Mouse (Mus musculus): ENCODE measurements around the gene Ccdc186. TPM values are rescaled to one million over a fixed set of nuclear protein-coding genes. Genes with fewer than 3 reads are reported as not detected.

Gene Ccdc186
- 15.6 and 19.2 TPM in 2 replicates for polyA plus RNA-seq (2015; fragmentation: Nextera tagmentation; extraction: Ambion mirVana)

DNA sequence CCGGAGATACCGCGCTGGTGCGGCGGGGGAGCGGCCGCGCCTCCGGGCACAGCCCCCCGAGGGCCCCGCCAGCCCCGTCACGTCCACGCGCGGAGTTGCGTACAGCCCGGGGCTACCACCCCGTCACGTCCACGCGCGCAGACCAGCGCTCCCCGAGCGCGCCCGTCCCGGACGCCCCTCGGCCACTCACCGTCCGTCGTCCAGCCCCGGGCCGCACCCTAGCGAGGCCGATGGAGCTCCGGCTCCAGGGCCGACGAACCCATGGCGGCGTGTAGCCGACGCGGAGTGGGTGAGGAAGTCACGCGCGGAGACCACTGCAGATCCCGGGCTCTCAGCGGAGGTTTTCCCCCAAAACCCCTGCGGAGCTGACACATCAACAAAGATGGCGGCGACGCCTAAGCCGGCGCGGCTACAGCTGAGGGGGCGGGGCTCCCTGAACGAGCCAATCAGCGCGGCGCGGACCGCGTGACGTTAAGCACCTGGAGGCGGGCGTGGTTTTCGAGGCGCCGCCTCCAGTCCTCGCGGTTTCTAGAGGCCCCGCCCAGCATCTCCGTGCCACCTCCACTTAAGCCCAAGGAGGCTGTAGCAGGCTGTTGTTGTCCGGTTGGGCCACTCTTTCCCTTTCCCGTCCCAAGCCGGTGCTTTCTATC lies at the start of gene Ccdc186:
Gene Ccdc186, minus strand, starts transcription at position 393 of the 650 bp plus-strand sequence.
- H3K9ac ChIP-seq = peak within 1 kb of the TSS; percentile 71
- peak within 1 kb of the TSS; percentile 78 for H3K4me3 ChIP-seq (replicated peaks)
- 0 out of 2 replicates have a peak, but pooled peaks cover 3% of the 10 kb centered on the region for H3K27me3 ChIP-seq (replicated peaks)
- ATAC-seq = peak; percentile 99
- peaks cover 23% of the 10 kb centered on the region for H3K4me1 ChIP-seq (replicated peaks)
- under 1% methylated on average over 79 of the region's 79 CpGs for WGBS
- H3K36me3 ChIP-seq = no peaks in the 10 kb centered on the region
- peak within 1 kb of the TSS; percentile 81 for H3K27ac ChIP-seq
- H3K4me2 ChIP-seq (replicated peaks) = peak within 1 kb of the TSS; percentile 74
- H3K9me3 ChIP-seq = no peaks in the 10 kb centered on the region

DNA sequence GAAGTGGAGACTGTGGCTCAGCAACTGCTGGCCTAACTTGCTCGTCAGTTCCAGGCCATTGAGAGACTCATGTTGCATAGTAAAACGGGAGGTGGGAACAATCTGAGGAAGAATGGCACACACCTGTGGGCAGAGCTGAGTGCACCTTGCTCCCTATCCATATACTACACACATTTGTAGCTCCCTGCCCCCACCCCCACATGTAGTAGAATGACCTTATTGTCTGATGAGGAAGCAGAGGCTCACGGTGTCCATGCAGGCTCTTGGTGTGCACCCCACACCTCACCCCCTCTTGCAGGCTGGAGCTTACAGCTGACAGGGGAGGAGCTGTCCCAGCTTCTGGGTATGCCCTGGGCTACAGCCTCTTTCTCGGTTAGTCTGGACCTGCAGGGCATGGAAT lies 45.7 kb upstream of the Ccdc186 start:
- no peaks in the 10 kb centered on the region for H3K9me3 ChIP-seq
- no peaks in the 10 kb centered on the region for H3K4me1 ChIP-seq (replicated peaks)
- H3K9ac ChIP-seq = no peak overlapping the region
- H3K27me3 ChIP-seq (replicated peaks) = peaks cover 5% of the 10 kb centered on the region
- peak; percentile 51 for ATAC-seq
- no peak overlapping the region for H3K4me2 ChIP-seq (replicated peaks)
- no peaks in the 10 kb centered on the region for H3K36me3 ChIP-seq
- H3K4me3 ChIP-seq (replicated peaks) = no peak overlapping the region
- WGBS = 63% methylated on average over 4 of the region's 4 CpGs
- no peak overlapping the region for H3K27ac ChIP-seq

DNA sequence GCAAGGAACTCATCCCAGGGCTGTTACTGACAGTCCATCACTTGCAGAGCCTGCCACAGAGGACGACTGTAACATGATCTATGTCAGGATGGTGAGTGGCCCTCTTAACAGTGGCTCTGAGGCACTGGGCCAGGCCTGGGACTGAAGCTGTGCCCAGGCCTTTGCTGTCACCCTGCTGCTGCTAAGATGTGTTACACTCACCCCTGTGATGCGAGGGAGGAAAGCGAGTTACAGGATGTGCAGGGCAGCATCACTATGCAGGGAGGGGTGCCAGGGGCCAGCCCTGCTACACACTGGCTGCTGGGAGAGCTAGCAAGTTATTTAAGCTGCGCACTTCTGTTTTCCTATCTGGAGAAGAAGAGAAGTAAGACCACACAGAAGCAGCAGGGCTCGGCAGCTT lies 34.5 kb upstream of the Ccdc186 start:
- H3K27ac ChIP-seq = no peak overlapping the region
- H3K9me3 ChIP-seq = no peaks in the 10 kb centered on the region
- H3K4me3 ChIP-seq (replicated peaks) = no peak overlapping the region
- no peak overlapping the region for H3K4me2 ChIP-seq (replicated peaks)
- no peak overlapping the region for H3K9ac ChIP-seq
- WGBS = 37% methylated on average over 5 of the region's 5 CpGs
- H3K4me1 ChIP-seq (replicated peaks) = no peaks in the 10 kb centered on the region
- H3K27me3 ChIP-seq (replicated peaks) = no peaks in the 10 kb centered on the region
- H3K36me3 ChIP-seq = no peaks in the 10 kb centered on the region
- no peak for ATAC-seq

DNA sequence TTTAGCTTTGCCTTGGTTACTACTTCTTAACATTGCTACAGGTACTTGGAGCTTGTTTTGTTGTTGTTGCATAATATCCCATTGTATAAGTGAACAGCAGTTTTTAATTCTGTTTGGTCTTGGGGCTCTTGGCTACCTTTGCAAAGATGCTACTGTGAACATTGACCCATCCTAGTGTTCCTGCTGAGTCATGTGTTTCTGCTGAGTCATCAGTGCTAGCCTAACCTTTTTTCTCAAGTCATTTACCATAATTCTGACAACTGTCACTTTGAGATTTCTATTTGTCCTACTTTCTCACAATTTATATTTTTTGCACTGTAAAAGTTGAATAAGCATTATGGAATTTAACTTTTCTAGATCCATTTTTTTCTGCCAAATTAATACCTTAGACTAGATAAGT lies 30.6 kb upstream of the Ccdc186 start:
- H3K9me3 ChIP-seq = no peaks in the 10 kb centered on the region
- H3K27me3 ChIP-seq (replicated peaks) = no peaks in the 10 kb centered on the region
- no peaks in the 10 kb centered on the region for H3K36me3 ChIP-seq
- no peak overlapping the region for H3K4me2 ChIP-seq (replicated peaks)
- no peak overlapping the region for H3K9ac ChIP-seq
- H3K27ac ChIP-seq = no peak overlapping the region
- H3K4me1 ChIP-seq (replicated peaks) = no peaks in the 10 kb centered on the region
- no peak for ATAC-seq
- no peak overlapping the region for H3K4me3 ChIP-seq (replicated peaks)

DNA sequence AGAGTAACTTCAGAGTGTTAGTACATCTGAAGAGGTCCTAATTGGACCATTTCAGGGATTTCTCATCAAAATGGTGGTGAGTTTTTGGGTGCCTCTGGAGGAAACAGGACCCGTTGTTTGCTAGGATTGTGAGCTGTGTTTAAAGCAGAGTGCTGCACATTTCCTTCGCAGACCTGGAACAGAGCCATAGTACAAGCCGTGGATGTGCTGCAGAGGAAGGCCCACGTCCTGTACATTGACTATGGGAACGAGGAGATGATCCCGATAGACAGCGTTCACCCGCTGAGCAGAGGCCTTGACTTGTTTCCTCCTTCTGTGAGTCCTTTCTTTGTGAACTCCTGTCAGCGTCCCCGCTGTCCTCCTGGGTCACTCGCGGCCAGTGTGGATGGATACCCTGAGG lies 21.0 kb upstream of the Ccdc186 start:
- H3K4me3 ChIP-seq (replicated peaks) = no peak overlapping the region
- H3K27me3 ChIP-seq (replicated peaks) = no peaks in the 10 kb centered on the region
- no peak overlapping the region for H3K9ac ChIP-seq
- H3K27ac ChIP-seq = no peak overlapping the region
- H3K4me1 ChIP-seq (replicated peaks) = no peaks in the 10 kb centered on the region
- H3K9me3 ChIP-seq = no peaks in the 10 kb centered on the region
- ATAC-seq = no peak
- H3K4me2 ChIP-seq (replicated peaks) = no peak overlapping the region
- H3K36me3 ChIP-seq = no peaks in the 10 kb centered on the region
- WGBS = 72% methylated on average over 12 of the region's 12 CpGs

DNA sequence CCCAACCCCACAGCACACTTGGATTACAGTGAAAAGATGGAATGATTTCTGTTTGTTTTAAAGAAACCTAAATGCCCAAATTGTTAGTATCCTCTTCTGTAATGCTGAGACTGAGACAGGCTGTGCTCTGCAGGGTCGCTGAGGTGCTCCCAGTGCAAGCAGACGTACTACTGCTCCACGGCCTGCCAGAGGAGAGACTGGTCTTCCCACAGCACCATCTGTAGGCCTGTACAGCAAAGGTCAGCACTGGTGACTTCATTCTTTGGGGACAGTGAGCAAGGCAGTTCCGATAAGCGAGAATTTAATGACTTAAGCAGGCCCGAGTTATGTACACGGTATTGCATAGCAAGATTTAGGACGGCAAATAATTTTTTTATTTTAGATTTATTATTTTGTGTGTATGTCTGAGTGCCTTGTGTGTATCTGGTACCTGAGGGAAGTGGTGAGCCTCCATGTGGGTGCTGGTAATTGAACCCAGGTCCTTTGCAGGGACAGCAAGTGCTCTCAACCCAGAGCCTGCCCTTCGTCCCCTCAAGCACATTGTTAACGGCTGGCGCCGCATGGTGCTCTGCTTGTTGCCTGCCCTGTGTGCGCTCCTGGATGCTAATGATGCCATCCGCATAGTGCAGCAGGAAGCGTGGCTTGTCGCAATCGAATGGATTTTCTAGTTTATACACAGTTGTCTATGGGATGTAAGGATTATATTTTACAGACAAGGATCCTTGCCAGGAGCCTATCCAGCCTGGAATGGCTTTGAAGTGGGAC lies 17.1 kb upstream of the Ccdc186 start:
- Histone ChIP-seq H3K9me3 (no peaks in the 10 kb centered on the region), H3K27me3 (replicated peaks) (no peaks in the 10 kb centered on the region), H3K4me3 (replicated peaks) (no peak overlapping the region), H3K27ac (no peak overlapping the region), H3K36me3 (no peaks in the 10 kb centered on the region), H3K9ac (no peak overlapping the region), H3K4me2 (replicated peaks) (no peak overlapping the region), H3K4me1 (replicated peaks) (no peaks in the 10 kb centered on the region)
- no peak for ATAC-seq
- WGBS = 64% methylated on average over 17 of the region's 17 CpGs

DNA sequence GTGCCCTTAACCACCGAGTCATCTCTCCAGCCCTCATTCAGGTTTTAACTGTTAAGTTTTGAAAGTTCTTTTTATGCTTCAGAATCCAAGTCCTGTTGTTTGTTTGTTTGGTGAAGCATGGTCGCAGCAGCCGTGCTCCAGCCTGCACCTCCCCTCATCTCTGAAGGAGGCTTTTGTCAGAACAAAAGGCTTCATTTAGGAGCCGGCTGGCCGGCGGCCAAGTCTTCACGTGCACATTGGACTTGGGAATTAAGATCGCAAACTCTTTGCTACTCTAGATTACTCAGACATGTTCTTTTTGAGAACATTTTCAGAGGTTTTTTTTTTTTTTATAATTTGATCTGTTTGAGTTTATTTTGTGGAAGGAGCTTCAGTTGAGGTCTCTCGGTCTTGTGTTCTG lies 13.3 kb upstream of the Ccdc186 start:
- H3K4me2 ChIP-seq (replicated peaks) = no peak overlapping the region
- no peak for ATAC-seq
- H3K9me3 ChIP-seq = no peaks in the 10 kb centered on the region
- no peak overlapping the region for H3K27ac ChIP-seq
- WGBS = 50% methylated on average over 9 of the region's 9 CpGs
- H3K36me3 ChIP-seq = no peaks in the 10 kb centered on the region
- no peak overlapping the region for H3K9ac ChIP-seq
- H3K27me3 ChIP-seq (replicated peaks) = no peaks in the 10 kb centered on the region
- H3K4me3 ChIP-seq (replicated peaks) = no peak overlapping the region
- H3K4me1 ChIP-seq (replicated peaks) = no peaks in the 10 kb centered on the region

DNA sequence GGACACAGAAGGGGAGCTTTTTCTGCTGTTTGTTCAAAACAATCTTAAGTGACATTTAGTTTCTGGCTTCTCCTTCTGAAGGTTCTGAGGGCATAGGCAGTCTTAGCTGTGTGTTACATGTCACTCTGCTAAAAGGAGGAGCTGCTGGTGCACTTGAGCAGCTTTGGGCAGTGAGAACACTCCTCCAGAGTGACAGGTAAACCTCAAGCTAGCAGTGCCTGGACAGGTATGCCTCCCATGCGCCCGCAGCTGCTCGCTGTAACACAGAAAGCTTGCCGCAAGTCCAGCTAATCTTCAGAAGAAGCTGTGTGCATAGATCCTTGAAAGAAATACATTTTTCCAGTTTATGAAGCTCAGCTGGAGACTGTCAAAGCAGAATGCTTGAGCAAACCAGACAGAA lies 8.2 kb upstream of the Ccdc186 start:
- no peak overlapping the region for H3K27ac ChIP-seq
- H3K9ac ChIP-seq = no peak overlapping the region
- H3K4me2 ChIP-seq (replicated peaks) = no peak overlapping the region
- no peaks in the 10 kb centered on the region for H3K36me3 ChIP-seq
- 80% methylated on average over 4 of the region's 4 CpGs for WGBS
- peaks cover 3% of the 10 kb centered on the region; the same call in 1 of the 2 replicates for H3K4me1 ChIP-seq (replicated peaks)
- H3K9me3 ChIP-seq = no peaks in the 10 kb centered on the region
- ATAC-seq = no peak
- 0 out of 2 replicates have a peak, but pooled peaks cover 3% of the 10 kb centered on the region for H3K27me3 ChIP-seq (replicated peaks)
- H3K4me3 ChIP-seq (replicated peaks) = no peak overlapping the region

DNA sequence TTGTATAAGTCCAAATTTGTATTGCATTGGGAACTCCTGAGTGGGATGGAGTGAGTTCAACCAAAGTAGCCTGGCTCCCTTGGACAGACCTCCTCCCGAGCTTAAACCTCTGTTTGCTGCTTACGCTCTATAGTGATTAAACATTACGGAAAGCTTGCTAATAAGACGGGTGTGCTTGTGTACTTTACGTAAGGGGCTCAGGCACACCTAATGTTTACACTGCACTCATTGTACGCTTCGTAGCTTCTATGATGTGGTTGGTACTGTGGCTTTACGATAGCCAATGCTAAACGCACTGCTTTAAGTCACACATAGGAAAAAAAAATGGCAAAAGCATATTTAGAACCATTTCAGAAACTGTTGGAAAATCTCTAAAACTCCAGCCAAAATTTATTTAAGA lies 7.3 kb upstream of the Ccdc186 start:
- WGBS = 61% methylated on average over 9 of the region's 9 CpGs
- ATAC-seq = no peak
- H3K36me3 ChIP-seq = no peaks in the 10 kb centered on the region

DNA sequence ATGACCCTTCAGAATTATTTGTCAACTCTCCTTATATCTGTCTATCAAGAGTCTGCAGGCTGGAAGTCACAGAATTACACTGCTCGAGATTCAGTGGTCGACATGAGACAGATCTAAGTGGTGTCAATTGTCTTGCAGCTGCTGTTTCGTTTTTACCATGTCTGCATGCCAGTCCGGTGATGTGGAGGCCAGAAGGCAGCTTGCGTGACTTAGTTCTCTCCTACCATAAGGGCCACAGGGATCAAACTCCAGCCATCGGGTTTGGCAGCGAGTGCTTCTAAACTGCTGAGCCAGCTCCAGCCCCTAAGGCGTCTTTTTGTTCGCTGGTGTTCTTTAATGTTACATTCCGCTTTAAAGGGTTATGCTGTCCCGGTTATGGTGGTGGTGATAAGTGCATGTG lies 6.3 kb upstream of the Ccdc186 start:
- WGBS = 82% methylated on average over 11 of the region's 11 CpGs
- ATAC-seq = no peak

More for the DNA sequence above, 7.3 kb upstream of the Ccdc186 start:
- Histone ChIP-seq H3K4me2 (replicated peaks) (no peak overlapping the region), H3K27ac (no peak overlapping the region), H3K9ac (no peak overlapping the region), H3K4me3 (replicated peaks) (no peak overlapping the region), H3K4me1 (replicated peaks) (peaks cover 3% of the 10 kb centered on the region; the same call in 1 of the 2 replicates), H3K27me3 (replicated peaks) (0 out of 2 replicates have a peak, but pooled peaks cover 3% of the 10 kb centered on the region), H3K9me3 (no peaks in the 10 kb centered on the region)

DNA sequence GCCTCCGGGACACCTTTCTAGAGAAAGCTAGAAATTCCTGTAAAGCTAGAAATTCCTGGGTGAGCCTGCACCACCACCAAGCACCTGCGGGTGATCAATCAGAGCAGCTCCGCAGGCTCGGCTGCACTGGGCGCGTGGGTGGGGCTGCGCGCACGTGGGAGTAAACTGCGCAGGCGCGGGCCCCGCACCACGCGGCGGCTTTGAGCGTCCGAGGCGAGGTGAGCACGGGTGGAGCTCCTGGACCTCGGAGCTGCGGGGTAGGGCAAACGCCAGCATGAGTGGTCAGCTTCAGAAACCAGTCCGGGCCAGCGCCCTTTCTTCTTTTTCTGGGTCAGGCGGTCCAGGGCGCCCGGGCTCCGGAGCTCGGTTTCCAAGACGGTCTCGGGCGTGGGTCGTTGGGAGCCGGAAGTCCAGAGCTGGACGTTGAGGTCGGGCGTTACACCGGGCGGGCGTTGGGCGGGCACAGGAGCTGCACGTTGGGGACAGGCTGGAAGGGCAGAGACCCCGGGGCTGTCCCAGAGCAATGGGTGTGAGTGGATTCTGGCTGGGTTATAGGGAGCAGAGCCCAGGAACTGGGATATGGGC lies 4.1 kb upstream of the Ccdc186 start, which contains the start of gene Tdrd1:
Gene Tdrd1, plus strand, starts transcription at position 163 of the 585 bp plus-strand sequence.
- WGBS = 51% methylated on average over 44 of the region's 44 CpGs
- peaks cover 6% of the 10 kb centered on the region; the same call in 1 of the 2 replicates for H3K4me1 ChIP-seq (replicated peaks)
- no peaks in the 10 kb centered on the region for H3K36me3 ChIP-seq
- no peak within 1 kb of the TSS for H3K9ac ChIP-seq
- peak within 1 kb of the TSS; percentile 55 for H3K4me2 ChIP-seq (replicated peaks)
- no peaks in the 10 kb centered on the region for H3K9me3 ChIP-seq
- peak within 1 kb of the TSS; percentile 16; the same call in 1 of the 2 replicates for H3K4me3 ChIP-seq (replicated peaks)
- no peak within 1 kb of the TSS for H3K27ac ChIP-seq
- no peak for ATAC-seq
- H3K27me3 ChIP-seq (replicated peaks) = 0 out of 2 replicates have a peak, but pooled peaks cover 3% of the 10 kb centered on the region

More for the DNA sequence above, 6.3 kb upstream of the Ccdc186 start:
- Histone ChIP-seq H3K4me1 (replicated peaks) (peaks cover 3% of the 10 kb centered on the region; the same call in 1 of the 2 replicates), H3K36me3 (no peaks in the 10 kb centered on the region), H3K9me3 (no peaks in the 10 kb centered on the region), H3K27ac (no peak overlapping the region), H3K27me3 (replicated peaks) (0 out of 2 replicates have a peak, but pooled peaks cover 3% of the 10 kb centered on the region), H3K4me2 (replicated peaks) (no peak overlapping the region), H3K9ac (no peak overlapping the region), H3K4me3 (replicated peaks) (no peak overlapping the region)

DNA sequence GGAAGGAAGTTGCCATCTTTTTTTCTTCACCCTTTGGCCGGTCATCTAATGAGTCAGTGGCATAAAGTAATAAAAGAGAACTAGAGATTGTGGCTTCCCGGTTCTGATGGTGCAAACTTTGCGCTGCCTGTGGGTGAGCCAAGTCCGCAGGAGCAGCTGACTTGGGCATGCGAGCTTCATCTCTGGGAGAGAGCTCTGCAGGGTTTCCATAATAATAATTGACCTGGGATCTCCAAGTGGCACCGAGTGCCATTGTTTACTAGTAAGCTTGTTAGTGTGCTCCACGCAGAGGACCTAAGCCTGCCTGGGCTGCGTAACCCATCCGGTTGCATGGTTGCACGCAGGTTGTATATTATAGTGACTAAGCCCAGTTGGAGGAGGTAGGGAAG lies 452 bp upstream of the Ccdc186 start:
- Histone ChIP-seq H3K27me3 (replicated peaks) (0 out of 2 replicates have a peak, but pooled peaks cover 3% of the 10 kb centered on the region), H3K4me2 (replicated peaks) (peak overlapping the region; percentile 74), H3K9me3 (no peaks in the 10 kb centered on the region), H3K4me1 (replicated peaks) (peaks cover 21% of the 10 kb centered on the region), H3K4me3 (replicated peaks) (peak overlapping the region; percentile 78), H3K27ac (peak overlapping the region; percentile 67; the same call in 1 of the 2 replicates), H3K36me3 (no peaks in the 10 kb centered on the region), H3K9ac (peak overlapping the region; percentile 34; the same call in 1 of the 2 replicates)
- WGBS = 14% methylated on average over 10 of the region's 10 CpGs
- peak; percentile 72 for ATAC-seq
